Mouse (Mus musculus) testis, adult 2 months (tissue): ENCODE measurements around the gene Aqp8. TPM values are rescaled to one million over a fixed set of nuclear protein-coding genes. Genes with fewer than 3 reads are reported as not detected.

Experiments used
- H3K27ac ChIP-seq: fragments of 200-500 bp; 2 replicates; pipeline ENCODE4 v1.5.1; 2012; ENCODE audit warnings: low read depth, low read length; ENCODE audit not compliant: control insufficient read depth, insufficient read depth
- H3K27me3 ChIP-seq: fragments of 200-500 bp; 2 replicates; pipeline ENCODE4 v1.6.1; 2012; ENCODE audit warnings: mild to moderate bottlenecking, low read length, moderate library complexity; ENCODE audit not compliant: control insufficient read depth, insufficient read depth
- H3K36me3 ChIP-seq: fragments of 200-500 bp; 2 replicates; pipeline ENCODE4 v1.6.1; 2012; ENCODE audit warnings: mild to moderate bottlenecking, low read length; ENCODE audit not compliant: control insufficient read depth, insufficient read depth
- H3K4me1 ChIP-seq: fragments of 200-500 bp; 2 replicates; pipeline ENCODE4 v1.6.1; 2012; ENCODE audit warnings: low read length; ENCODE audit not compliant: control insufficient read depth, insufficient read depth
- H3K4me3 ChIP-seq: fragments of 200-500 bp; 2 replicates; pipeline ENCODE4 v1.5.1; 2012; ENCODE audit warnings: low read depth, mild to moderate bottlenecking, low read length, moderate library complexity, mixed read lengths; ENCODE audit not compliant: control insufficient read depth
- CTCF ChIP-seq: fragments of 200-500 bp; IDR thresholded peaks from 2 replicates; pipeline ENCODE4 v1.5.1; 2012; ENCODE audit warnings: low read depth, mild to moderate bottlenecking, inconsistent platforms, low read length, moderate library complexity; ENCODE audit not compliant: control insufficient read depth, insufficient read depth, insufficient replicate concordance
- POLR2A ChIP-seq: fragments of 200-500 bp; IDR thresholded peaks from 2 replicates; pipeline ENCODE4 v1.6.1; 2012; ENCODE audit warnings: low read depth, mild to moderate bottlenecking, inconsistent platforms, low read length, moderate library complexity; ENCODE audit not compliant: control insufficient read depth
- polyA plus RNA-seq: library from polyadenylated mRNA; depleted of rRNA; stranded (reverse); fragments of >200 nt; gene quantifications from 2 replicates; pipeline ENCODE4 v1.2.3, GENCODE M21; 2012

Gene Aqp8
- polyA plus RNA-seq, 1 experiment = 35.7 TPM

DNA sequence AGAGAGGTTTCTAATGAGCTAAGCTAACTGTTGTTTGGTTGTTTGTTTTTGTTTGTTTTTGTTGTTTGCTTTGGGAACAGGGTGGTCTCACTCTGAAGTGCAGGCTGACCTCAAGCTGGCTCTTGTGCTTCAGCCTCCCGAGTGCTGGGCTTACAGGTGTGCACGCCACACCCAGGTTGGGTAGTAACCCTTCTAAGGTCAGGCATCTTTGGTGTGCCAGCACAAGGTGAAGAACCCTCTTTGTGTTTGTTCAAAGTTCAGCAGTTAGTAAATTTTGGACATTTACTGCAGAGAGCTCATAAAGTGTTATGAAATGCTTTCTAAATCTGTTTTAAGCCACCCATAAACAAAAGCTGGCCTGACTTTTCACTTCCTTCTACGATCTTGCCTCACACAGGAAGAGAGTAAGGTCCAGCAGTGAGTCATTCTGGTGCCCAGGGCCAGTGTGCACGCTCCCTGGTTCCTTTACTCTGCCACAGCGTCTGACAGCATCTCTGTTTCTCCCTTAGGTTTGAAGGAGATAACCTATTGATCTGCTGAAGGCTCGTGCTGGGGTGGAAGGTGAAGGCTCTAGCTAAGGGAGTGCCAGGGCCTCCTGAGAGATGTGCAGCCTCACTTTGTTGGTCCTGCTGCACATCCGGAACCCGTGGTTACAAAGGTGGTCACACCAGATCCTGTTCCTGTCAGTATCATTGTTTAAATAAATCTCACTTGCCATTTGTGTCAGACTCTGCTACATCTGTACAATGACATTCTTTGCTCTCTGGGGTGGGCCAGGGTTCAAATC lies 32.3 kb upstream of the Aqp8 start:
- H3K36me3 ChIP-seq = no peaks in the 10 kb centered on the region
- TF ChIP-seq POLR2A (no peak), CTCF (no peak)
- H3K27ac ChIP-seq = no peak overlapping the region

DNA sequence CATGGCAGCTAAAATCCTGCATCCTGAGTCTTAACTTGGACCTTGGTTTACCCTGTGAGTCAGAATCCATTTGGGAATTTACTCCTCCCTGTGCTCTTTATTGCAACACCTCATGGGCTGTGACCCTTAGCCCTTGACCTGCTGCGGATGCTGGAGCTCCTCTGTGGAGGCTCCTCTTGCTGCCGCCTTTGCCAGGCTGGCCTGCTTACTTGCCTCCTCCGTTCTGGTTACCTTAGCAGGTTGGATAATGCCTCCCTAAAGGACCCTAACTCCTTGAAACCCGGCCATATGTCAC lies 31.7 kb upstream of the Aqp8 start:
- Histone ChIP-seq H3K36me3 (no peaks in the 10 kb centered on the region), H3K27ac (no peak overlapping the region), H3K4me1 (no peaks in the 10 kb centered on the region), H3K27me3 (no peaks in the 10 kb centered on the region), H3K4me3 (no peak overlapping the region)
- TF ChIP-seq CTCF (no peak), POLR2A (no peak)

More for the DNA sequence above, 32.3 kb upstream of the Aqp8 start:
- no peak overlapping the region for H3K4me3 ChIP-seq
- H3K27me3 ChIP-seq = no peaks in the 10 kb centered on the region
- no peaks in the 10 kb centered on the region for H3K4me1 ChIP-seq

DNA sequence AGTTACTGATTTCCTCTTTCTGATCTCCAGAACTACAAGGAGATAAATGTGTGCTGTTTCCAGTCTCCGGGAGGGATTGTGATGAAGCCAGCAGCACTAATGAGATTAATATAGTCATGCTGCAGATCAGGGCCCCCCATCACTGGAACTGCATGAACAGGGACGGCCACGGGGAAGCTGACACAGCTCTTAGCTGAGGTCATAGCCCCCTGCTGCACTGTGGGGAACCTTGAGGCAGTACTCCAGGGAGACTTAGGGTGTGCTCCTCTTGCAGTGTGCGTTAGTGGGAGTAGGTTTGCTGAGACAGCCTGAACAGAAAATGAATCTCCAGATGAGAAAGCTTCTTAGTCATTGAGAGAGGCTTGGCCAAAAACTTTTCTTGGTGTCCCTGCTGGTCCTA lies 30.9 kb upstream of the Aqp8 start:
- H3K36me3 ChIP-seq = no peaks in the 10 kb centered on the region
- TF ChIP-seq CTCF = no peak
- no peak for TF ChIP-seq POLR2A
- H3K4me1 ChIP-seq = no peaks in the 10 kb centered on the region
- H3K4me3 ChIP-seq = no peak overlapping the region
- H3K27me3 ChIP-seq = no peaks in the 10 kb centered on the region
- H3K27ac ChIP-seq = no peak overlapping the region

DNA sequence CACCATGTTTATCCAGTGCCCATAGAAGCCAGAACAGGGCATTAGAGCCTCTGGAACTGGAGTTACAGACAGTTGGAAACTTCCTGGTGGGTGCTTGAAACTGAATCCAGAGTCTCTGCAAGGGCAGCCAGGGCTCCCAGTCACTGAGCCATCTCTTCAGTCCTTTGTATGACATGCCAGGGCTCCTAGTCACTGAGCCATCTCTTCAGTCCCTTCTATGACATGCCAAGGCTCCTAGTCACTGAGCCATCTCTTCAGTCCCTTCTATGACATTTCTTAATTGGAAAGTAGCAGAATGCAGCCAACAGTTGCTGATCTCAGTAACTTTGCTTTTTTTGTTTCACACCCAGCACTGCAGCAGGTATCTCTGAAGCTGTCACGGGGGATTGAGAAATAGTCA lies 20.0 kb upstream of the Aqp8 start:
- Histone ChIP-seq H3K27ac (no peak overlapping the region), H3K4me1 (no peaks in the 10 kb centered on the region), H3K36me3 (no peaks in the 10 kb centered on the region), H3K27me3 (no peaks in the 10 kb centered on the region), H3K4me3 (no peak overlapping the region)
- TF ChIP-seq CTCF = no peak
- no peak for TF ChIP-seq POLR2A

DNA sequence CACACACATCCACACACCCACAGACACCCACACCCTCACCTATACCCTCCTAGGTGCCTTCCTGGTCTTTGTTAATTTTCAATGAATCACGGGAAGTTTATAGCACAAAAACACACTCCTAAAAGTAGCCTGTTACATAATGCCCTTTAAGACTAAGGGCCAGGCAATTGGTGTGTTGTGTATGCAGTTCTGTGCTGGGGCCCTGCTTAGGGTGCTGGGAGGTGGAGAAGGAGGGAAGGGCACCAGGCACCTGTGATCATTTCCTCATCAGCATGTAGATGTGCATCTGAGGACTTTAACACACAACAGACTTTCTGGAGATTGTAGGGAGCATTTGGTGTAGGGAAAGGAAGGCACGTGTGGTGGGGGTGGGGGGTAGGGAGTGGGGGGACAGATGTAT lies 13.3 kb upstream of the Aqp8 start:
- H3K4me1 ChIP-seq = no peaks in the 10 kb centered on the region
- no peak overlapping the region for H3K27ac ChIP-seq
- H3K27me3 ChIP-seq = no peaks in the 10 kb centered on the region
- no peaks in the 10 kb centered on the region for H3K36me3 ChIP-seq
- TF ChIP-seq POLR2A = no peak
- no peak for TF ChIP-seq CTCF
- no peak overlapping the region for H3K4me3 ChIP-seq

DNA sequence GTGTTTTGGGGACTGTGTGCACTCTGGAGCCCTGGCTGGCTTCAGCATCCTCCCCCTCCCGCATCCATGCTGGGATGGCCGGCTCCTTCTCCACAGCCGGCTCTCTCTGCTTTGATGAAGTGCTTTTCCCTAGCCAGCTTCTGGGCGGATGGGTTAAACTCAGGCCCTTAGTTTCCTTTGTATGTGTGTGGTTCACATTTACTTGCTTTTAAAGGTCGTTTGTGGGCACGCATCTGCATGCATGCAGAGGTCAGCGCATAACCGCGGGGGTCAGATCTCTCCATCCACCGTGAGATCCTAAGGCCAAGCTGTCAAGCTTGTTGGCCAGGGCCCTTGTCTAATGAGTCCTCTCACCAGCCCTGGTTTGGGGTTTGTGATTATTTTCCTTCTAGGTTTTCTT lies 12.4 kb upstream of the Aqp8 start:
- Histone ChIP-seq H3K27ac (no peak overlapping the region), H3K4me1 (no peaks in the 10 kb centered on the region), H3K36me3 (no peaks in the 10 kb centered on the region), H3K27me3 (no peaks in the 10 kb centered on the region), H3K4me3 (no peak overlapping the region)
- TF ChIP-seq CTCF (no peak), POLR2A (no peak)

DNA sequence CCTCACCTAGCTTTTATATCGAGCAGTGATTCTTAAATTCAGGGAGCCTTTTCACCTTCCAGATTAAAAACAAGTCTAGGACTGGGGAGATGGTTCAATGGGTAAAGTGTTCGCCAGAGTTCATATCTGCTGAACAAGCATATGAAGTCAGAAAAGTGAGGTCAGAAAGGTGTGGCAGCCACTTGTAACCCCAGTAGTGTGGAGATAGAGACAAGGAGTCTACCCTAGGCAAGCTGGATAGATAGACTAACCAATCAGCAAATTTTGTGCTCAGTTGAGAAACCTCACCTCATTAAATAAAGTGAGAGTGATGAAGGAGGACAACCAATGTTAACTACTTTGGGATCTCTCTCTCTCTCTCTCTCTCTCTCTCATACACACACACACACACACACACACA lies 11.6 kb upstream of the Aqp8 start:
- Histone ChIP-seq H3K36me3 (no peaks in the 10 kb centered on the region), H3K27me3 (no peaks in the 10 kb centered on the region), H3K4me1 (no peaks in the 10 kb centered on the region), H3K4me3 (no peak overlapping the region), H3K27ac (no peak overlapping the region)
- TF ChIP-seq POLR2A (no peak), CTCF (no peak)

DNA sequence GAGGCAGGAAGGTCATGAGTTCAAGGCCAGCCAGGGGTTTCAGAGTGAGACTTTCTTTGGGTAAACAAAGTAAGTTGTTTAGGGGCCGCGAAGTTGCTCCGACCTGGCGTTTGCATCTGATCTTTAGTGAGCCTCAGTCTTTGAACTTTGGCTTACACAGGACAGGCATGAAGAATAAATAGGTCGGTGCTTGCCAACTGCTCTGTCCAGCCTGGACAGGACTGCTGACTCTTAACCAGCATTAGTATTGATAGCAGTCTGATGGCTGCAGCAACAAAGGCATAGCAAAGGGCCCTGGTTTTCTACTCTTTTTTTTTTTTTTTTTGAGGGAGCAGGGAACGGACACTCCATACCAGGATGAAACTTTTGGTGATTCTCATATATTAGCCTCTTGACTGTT lies 9.5 kb upstream of the Aqp8 start:
- Histone ChIP-seq H3K27ac (no peak overlapping the region), H3K36me3 (no peaks in the 10 kb centered on the region), H3K4me3 (no peak overlapping the region), H3K27me3 (no peaks in the 10 kb centered on the region), H3K4me1 (no peaks in the 10 kb centered on the region)
- TF ChIP-seq POLR2A (no peak), CTCF (no peak)
